Mouse (Mus musculus) cerebellum, adult 9-10 months (tissue): ENCODE results near the gene Ankrd13d.
A peak's percentile ranks its signal among the peaks of the same experiment; 100 is the strongest.

Source experiments
- DNase-seq: peaks from one replicate; pipeline ENCODE4 v3.0.0; 2022

Ankrd13d gene

DNA sequence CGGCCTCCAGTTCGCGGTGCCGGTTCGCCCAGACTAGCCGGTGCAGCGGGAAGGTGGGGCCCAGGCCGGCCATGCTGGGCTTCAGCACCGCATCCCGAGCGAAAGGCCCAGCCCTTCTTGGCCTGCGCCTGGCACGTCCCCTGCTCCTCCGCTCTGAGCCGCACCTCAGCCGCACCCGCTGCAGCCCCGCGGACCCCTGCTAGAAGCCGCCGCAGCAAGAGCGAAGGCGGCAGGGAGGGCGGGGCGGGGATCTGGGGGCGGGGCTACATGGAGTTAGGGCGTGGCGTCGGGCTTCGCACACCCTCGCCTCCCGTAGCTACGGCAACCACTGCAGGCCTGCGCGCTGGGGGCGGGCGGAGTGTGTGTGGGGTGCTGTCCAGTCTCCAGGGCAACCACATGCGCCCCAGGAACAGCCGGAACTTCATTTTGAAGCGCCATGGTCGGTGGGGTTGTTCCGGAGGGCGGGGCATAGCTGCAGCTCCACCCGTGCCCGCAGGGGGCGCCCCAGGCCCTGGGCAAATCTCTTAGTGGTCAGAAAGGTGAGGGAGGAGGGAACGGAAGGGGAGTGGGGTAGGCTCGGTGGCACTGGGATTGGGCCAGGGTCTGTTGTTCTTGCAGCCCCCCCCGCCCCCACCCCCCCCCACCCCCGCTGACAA lies at the start of gene Ankrd13d:
TSS of gene Ankrd13d (minus strand) at position 240 of the 656 bp plus-strand sequence.
- peak; percentile 89 for DNase-seq

- DNase-seq: no peak
Measured at GRCm38 (mm10) chr19:4332653-4333052, 49.7 kb upstream of the Ankrd13d start.

- no peak for DNase-seq
Measured at GRCm38 (mm10) chr19:4331273-4331672, 48.3 kb upstream of the Ankrd13d start.

DNA sequence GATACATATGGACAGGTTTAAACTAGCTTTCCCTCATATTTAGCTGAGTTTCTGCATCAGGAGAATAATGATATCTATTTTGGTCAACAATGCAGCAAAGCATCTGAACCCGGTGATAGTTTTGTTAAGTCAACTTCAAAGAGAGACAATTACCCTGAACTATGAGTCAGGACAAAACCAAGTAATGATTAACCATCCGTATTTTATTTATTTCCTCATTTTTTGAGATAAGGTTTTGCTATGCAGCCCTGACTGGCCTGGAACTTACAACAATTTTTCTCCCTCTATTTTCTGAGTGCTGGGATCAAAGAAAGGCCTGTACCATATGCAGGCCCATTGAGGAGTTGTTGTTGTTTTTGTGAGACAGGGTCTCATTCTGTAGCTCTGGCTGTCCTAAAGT lies 47.7 kb upstream of the Ankrd13d start:
- no peak for DNase-seq

- no peak for DNase-seq
Measured at GRCm38 (mm10) chr19:4328737-4329304, 45.9 kb upstream of the Ankrd13d start.

GRCm38 (mm10) chr19:4326881-4327280 lies 43.9 kb upstream of the Ankrd13d start:
- no peak for DNase-seq

- DNase-seq: no peak
Measured at GRCm38 (mm10) chr19:4326106-4326505, 43.2 kb upstream of the Ankrd13d start.

GRCm38 (mm10) chr19:4322134-4322533 lies 39.2 kb upstream of the Ankrd13d start:
- DNase-seq: no peak

- no peak for DNase-seq
Measured at GRCm38 (mm10) chr19:4321622-4322021, 38.7 kb upstream of the Ankrd13d start.

- DNase-seq: peak; percentile 57
Measured at GRCm38 (mm10) chr19:4319272-4319671, 36.3 kb upstream of the Ankrd13d start.

DNA sequence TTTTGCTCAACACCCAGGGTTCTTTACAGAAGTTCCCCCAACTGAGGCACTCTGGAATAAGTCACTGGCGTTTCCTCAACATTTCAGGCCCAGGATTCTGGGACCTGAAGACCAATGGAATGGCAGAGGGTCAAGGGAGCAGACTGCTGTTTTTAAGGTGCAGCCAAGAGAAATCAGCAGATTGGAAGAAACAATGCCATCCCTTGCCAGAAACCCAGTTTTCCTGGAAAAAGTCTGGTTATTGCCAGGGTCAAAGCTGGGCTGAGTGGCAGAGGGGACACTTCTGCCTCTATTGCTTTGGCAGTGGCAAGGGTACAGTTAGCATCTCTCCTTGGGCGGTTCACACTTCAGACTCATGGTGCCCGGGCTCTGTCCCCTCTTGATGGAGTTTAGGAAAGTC lies 34.2 kb upstream of the Ankrd13d start:
- no peak for DNase-seq

DNA sequence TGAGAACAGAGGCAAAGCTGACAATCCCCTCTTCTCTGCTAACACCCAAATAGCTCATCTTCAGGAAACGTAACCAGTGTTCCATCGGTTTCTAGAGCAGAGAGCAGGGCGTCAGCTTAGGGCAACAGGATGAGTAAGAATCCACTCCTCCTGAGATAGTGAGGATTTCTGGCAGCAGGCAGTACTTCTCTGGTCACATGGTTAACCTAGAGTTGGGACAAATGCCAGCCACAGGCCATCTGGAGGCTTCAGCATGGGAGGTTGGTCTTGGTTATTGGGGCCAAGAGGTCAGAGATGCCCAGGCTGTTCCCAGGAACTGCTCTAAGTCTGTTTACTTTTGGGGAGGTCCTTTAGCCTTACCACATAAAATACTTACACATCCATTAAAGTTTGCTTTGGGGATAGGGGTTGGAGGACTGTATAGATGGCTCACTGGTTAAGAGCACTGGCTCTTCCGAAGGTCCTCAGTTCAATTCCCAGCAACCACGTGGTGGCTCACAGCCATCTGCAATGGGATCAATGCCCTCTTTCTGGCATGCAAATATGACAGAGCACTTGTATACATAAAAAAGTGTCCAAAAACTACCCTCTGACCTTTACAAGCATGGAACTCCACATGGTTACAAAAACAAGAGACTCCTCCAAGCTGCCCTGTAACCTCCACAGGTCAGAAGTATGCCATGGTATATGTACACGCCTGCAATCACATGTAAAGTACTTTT lies 32.4 kb upstream of the Ankrd13d start:
- DNase-seq: peak; percentile 94

DNA sequence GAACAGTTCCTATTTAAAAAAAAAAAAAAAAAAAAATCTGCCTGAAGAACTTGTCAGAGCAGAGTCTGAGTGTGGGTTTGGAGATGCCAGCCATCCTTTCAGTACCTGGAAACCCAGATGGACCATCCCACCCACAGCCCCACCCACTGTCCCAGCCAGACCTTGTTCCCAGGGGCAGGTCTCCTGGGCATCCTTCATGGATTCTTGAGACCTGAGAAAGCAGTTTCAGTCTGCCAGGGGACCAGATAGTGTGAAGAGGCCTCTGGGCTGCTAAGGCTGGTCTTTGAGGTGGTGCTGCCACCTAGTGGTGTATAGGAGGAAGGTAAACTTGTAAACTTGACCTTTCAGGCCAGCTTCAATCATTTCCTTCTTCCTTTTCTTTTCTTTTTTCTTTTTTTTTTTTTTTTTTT lies 26.8 kb upstream of the Ankrd13d start:
- DNase-seq: peak; percentile 84

DNA sequence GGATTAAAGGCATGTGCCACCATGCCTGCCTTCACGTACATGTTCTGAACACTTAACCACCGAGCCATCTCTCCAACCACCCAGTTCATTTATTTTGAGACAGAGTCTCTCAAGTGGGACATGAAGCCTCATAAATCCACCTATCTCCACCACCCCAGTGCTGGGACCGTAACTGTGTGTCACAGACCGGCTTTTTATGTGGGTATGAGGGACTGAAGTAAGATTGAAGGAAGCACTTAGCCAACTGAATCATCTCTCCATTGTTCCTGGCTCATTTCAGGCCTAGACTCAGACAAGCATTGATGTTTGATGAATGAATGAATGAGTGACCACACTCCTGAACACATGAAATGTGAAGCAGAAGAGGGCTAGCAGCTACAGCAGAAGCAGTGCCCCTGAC lies 26.4 kb upstream of the Ankrd13d start:
- peak; percentile 54 for DNase-seq

- DNase-seq: peak; percentile 83
Measured at GRCm38 (mm10) chr19:4306190-4306577, 23.2 kb upstream of the Ankrd13d start, which contains the start of gene Grk2. Gene Grk2 (minus strand): TSS chr19:4306222.

- DNase-seq: peak; percentile 65
Measured at GRCm38 (mm10) chr19:4305491-4306189, 22.7 kb upstream of the Ankrd13d start.

- peak; percentile 68 for DNase-seq
Measured at GRCm38 (mm10) chr19:4304871-4305321, 22.0 kb upstream of the Ankrd13d start.

- DNase-seq: peak; percentile 73
Measured at GRCm38 (mm10) chr19:4304251-4304821, 21.4 kb upstream of the Ankrd13d start.

GRCm38 (mm10) chr19:4303640-4303995 lies 20.7 kb upstream of the Ankrd13d start:
- no peak for DNase-seq

- DNase-seq: peak; percentile 98
Measured at GRCm38 (mm10) chr19:4302936-4303639, 20.2 kb upstream of the Ankrd13d start.

DNA sequence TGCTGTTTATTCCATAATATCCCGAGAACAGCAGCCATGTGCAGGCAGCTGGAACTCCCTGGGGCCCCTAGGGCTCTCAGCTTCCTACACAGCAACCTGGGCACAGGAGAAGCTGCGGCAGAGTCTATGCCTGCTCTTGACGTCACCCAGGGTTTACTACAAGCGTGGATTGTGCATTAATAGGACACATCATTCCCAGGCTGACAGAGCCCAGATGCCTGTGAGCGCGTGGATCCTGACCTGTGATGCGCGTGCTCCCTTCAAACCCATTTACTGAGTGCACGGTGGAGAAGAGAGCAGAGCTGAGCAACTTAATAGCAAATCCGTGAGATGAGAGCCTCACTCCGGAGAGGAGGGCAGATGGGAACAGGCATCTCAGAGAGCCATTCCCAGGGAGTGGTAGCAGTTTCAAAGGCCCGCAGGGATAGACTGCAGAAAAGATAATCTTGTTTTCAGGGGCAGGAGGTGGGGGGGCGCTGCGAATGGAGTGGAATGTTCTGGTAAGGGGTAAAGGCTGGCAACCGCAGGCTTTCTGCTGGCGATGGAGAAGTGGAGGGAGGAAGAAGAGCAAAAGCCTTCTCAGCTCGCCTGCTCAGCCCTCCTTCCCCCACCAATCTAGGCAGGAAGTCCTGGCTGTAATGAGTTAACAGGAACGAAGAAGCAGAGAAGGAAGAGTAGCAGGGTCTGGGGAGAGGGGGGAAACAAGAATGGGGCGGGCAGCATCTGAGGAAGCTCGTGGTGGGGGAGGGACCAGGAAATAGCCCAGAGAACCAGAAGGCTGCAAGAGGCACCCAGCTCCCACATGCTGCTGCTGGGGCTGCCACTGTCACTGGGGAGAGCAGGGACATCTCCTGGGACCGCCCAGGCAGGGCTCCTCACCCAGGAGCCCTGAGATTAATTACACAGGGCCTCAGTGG lies 19.1 kb upstream of the Ankrd13d start:
- peak; percentile 65 for DNase-seq
